Mouse (Mus musculus) layer of hippocampus, adult 2 months (tissue): ENCODE results near the gene Tmem115. TPM values are rescaled to one million over a fixed set of nuclear protein-coding genes. Genes with fewer than 3 reads are reported as not detected.
A peak's percentile ranks its signal among the peaks of the same experiment; 100 is the strongest.

Source experiments
- DNase-seq, 2 experiments: peaks; one replicate each; pipeline ENCODE4 v3.0.0; 2022; ENCODE audit warnings: low spot score in 2 of 2
- H3K27ac ChIP-seq: fragments of 200-600 bp; 2 replicates; pipeline ENCODE4 v1.8.1; 2022
- H3K4me3 ChIP-seq: fragments of 200-600 bp; 2 replicates; pipeline ENCODE4 v1.8.1; 2022; ENCODE audit warnings: mild to moderate bottlenecking
- CTCF ChIP-seq: fragments of 200-600 bp; conservative IDR thresholded peaks from 2 replicates; pipeline ENCODE4 v1.8.1; 2022; ENCODE audit warnings: antibody characterized with exemption, mild to moderate bottlenecking, moderate library complexity
- total RNA-seq, 2 experiments: library from RNA; stranded (reverse); gene quantifications; 2 replicates each; pipeline ENCODE4 v1.2.3; 2021

Tmem115 gene
- total RNA-seq, 2 experiments from 2014 or later, result 35.8 to 41.0 TPM

- DNase-seq, result no peak
- TF ChIP-seq CTCF, result no peak
- no peak overlapping the region for H3K27ac ChIP-seq
- no peak overlapping the region for H3K4me3 ChIP-seq
These were observed 52.8 kb downstream of the Tmem115 start for GRCm38 (mm10) chr9:107586504-107586903.

- Histone ChIP-seq H3K27ac (peak within 1 kb of the TSS; percentile 76), H3K4me3 (peak within 1 kb of the TSS; percentile 74)
- TF ChIP-seq CTCF, result no peak
- DNase-seq, result peak; percentile 95 to 99
These were observed 53.5 kb downstream of the Tmem115 start, which contains the start of gene Ifrd2 for GRCm38 (mm10) chr9:107586974-107587832. Ifrd2 (plus strand) TSS chr9:107587642.

- Histone ChIP-seq H3K27ac (peak overlapping the region; percentile 76), H3K4me3 (peak overlapping the region; percentile 74)
- peak in 1 of 2 experiments; percentile 31 for DNase-seq
- no peak for TF ChIP-seq CTCF
These were observed 54.3 kb downstream of the Tmem115 start for GRCm38 (mm10) chr9:107587833-107588639.

Other genes starting within 250 kb of the Tmem115 start
- gene Mapkapk3, start 244.1 kb upstream of the Tmem115 start, total RNA-seq, result 1 to 10 TPM; 2.2 to 2.3 TPM
- gene Cish, start 237.9 kb upstream of the Tmem115 start, total RNA-seq, result 1 to 10 TPM; 3.0 to 3.7 TPM
- 10 to 100 TPM; 15.9 to 21.4 TPM for gene Hemk1, start 195.6 kb upstream of the Tmem115 start, total RNA-seq
- 1 to 10 TPM; 2.5 to 2.9 TPM for gene 6430571L13Rik, start 193.3 kb upstream of the Tmem115 start, total RNA-seq
- gene Cacna2d2, start 134.3 kb upstream of the Tmem115 start, total RNA-seq, result 10 to 100 TPM; 18.1 to 19.3 TPM
- gene Cyb561d2, start 8.2 kb downstream of the Tmem115 start, total RNA-seq, result 10 to 100 TPM; 13.8 to 15.3 TPM
- gene Nprl2, start 8.3 kb downstream of the Tmem115 start, total RNA-seq, result 10 to 100 TPM; 44.2 to 45.2 TPM
- 1 to 10 TPM; 4.7 to 5.7 TPM for gene Zmynd10, start 13.4 kb downstream of the Tmem115 start, total RNA-seq
- 10 to 100 TPM; 16.2 to 17.6 TPM for gene Rassf1, start 17.6 kb downstream of the Tmem115 start, total RNA-seq
- 10 to 100 TPM; 77.2 to 83.1 TPM for gene Tusc2, start 29.3 kb downstream of the Tmem115 start, total RNA-seq
- 10 to 100 TPM; 11.5 to 16.9 TPM for gene Hyal2, start 34.0 kb downstream of the Tmem115 start, total RNA-seq
- 1 to 10 TPM; 6.9 to 7.6 TPM for gene Hyal1, start 43.0 kb downstream of the Tmem115 start, total RNA-seq
- gene Naa80, start 44.9 kb downstream of the Tmem115 start, total RNA-seq, result 10 to 100 TPM; 10.9 to 12.6 TPM
- 1 to 10 TPM; 2.0 to 2.1 TPM for gene Hyal3, start 46.9 kb downstream of the Tmem115 start, total RNA-seq
- 10 to 100 TPM; 13.7 to 15.2 TPM for gene Ifrd2, start 53.7 kb downstream of the Tmem115 start, total RNA-seq
- 1 to 10 TPM; 1.9 to 2.2 TPM for gene Sema3b, start 75.3 kb downstream of the Tmem115 start, total RNA-seq
- 100 to 1,000 TPM; 208 to 222 TPM for gene Gnai2, start 101.4 kb downstream of the Tmem115 start, total RNA-seq
- 10 to 100 TPM; 55.7 to 65.0 TPM for gene Slc38a3, start 135.6 kb downstream of the Tmem115 start, total RNA-seq
- under 1 TPM in 1 of 2 experiments, not detected in 1; 0.17 TPM for gene Gnat1, start 145.8 kb downstream of the Tmem115 start, total RNA-seq
- gene Sema3f, start 176.5 kb downstream of the Tmem115 start, total RNA-seq, result 1 to 10 TPM; 2.8 to 3.5 TPM
- 100 to 1,000 TPM; 141 to 159 TPM for gene Rbm5, start 237.1 kb downstream of the Tmem115 start, total RNA-seq